Mouse (Mus musculus) brain, adult 2 months (tissue): ENCODE results near the gene Arhgap21.
"Not testable (repeated sequence)": the region's sequence is repeated elsewhere in the genome, so short reads cannot be mapped to it uniquely, and the experiment has no call there.

Experiments
- DNase-seq: peaks from one replicate; pipeline ENCODE4 v3.0.0; 2011; ENCODE audit warnings: low read depth, low spot score

Arhgap21 gene

GRCm38 (mm10) chr2:20941105-20941504, 27.6 kb downstream of the Arhgap21 start:
- DNase-seq: no peak

GRCm38 (mm10) chr2:20939367-20939766, 29.3 kb downstream of the Arhgap21 start:
- no peak for DNase-seq

- no peak for DNase-seq
Measured at GRCm38 (mm10) chr2:20936609-20937221, 32.0 kb downstream of the Arhgap21 start.

- DNase-seq: no peak
Measured at GRCm38 (mm10) chr2:20934406-20934805, 34.3 kb downstream of the Arhgap21 start.

GRCm38 (mm10) chr2:20932748-20933313, 35.9 kb downstream of the Arhgap21 start:
- peak; percentile 63 for DNase-seq

- not testable (repeated sequence) for DNase-seq
Measured at GRCm38 (mm10) chr2:20931761-20932160, 36.9 kb downstream of the Arhgap21 start.

- DNase-seq: no peak
Measured at GRCm38 (mm10) chr2:20928454-20928853, 40.2 kb downstream of the Arhgap21 start.

- DNase-seq: no peak
Measured at GRCm38 (mm10) chr2:20924938-20925337, 43.7 kb downstream of the Arhgap21 start.

GRCm38 (mm10) chr2:20922366-20922765, 46.3 kb downstream of the Arhgap21 start:
- no peak for DNase-seq

- no peak for DNase-seq
Measured at GRCm38 (mm10) chr2:20921558-20921957, 47.1 kb downstream of the Arhgap21 start.

- no peak for DNase-seq
Measured at GRCm38 (mm10) chr2:20921021-20921420, 47.7 kb downstream of the Arhgap21 start.

- peak; percentile 69 for DNase-seq
Measured at GRCm38 (mm10) chr2:20914531-20915320, 54.0 kb downstream of the Arhgap21 start.

- DNase-seq: no peak
Measured at GRCm38 (mm10) chr2:20913019-20913415, 55.7 kb downstream of the Arhgap21 start.

GRCm38 (mm10) chr2:20912348-20913018, 56.2 kb downstream of the Arhgap21 start:
- peak; percentile 68 for DNase-seq

- DNase-seq: peak; percentile 84
Measured at GRCm38 (mm10) chr2:20910446-20910845, 58.2 kb downstream of the Arhgap21 start.

- no peak for DNase-seq
Measured at GRCm38 (mm10) chr2:20909404-20909803, 59.3 kb downstream of the Arhgap21 start.

GRCm38 (mm10) chr2:20907291-20907690, 61.4 kb downstream of the Arhgap21 start:
- no peak for DNase-seq

GRCm38 (mm10) chr2:20905411-20905810, 63.3 kb downstream of the Arhgap21 start:
- DNase-seq: peak; percentile 74

- DNase-seq: peak; percentile 96
Measured at GRCm38 (mm10) chr2:20902981-20903645, 65.6 kb downstream of the Arhgap21 start.

- no peak for DNase-seq
Measured at GRCm38 (mm10) chr2:20901916-20902315, 66.8 kb downstream of the Arhgap21 start.

GRCm38 (mm10) chr2:20899301-20899700, 69.4 kb downstream of the Arhgap21 start:
- no peak for DNase-seq

GRCm38 (mm10) chr2:20898684-20899083, 70.0 kb downstream of the Arhgap21 start:
- DNase-seq: peak; percentile 95
